Mouse (Mus musculus) adrenal gland, adult 18-20 months (tissue): ENCODE measurements around the gene Hesx1. TPM values are rescaled to one million over a fixed set of nuclear protein-coding genes. Genes with fewer than 3 reads are reported as not detected.
"Not testable (repeated sequence)": the region's sequence is repeated elsewhere in the genome, so short reads cannot be mapped to it uniquely, and the experiment has no call there.

ENCODE experiments used
- DNase-seq, 2 experiments: peaks; one replicate each; pipeline ENCODE4 v3.0.0; 2021 to 2022; ENCODE audit warnings: low spot score in 2 of 2
- long read RNA-seq, 2 experiments: library from polyadenylated mRNA; stranded (forward); transcript quantifications; one replicate each; pipeline ENCODE4 v2.0.0; 2021
- total RNA-seq, 2 experiments: library from RNA; stranded (reverse); gene quantifications; 1 replicate in 1 of 2; 2 replicates in 1 of 2; pipeline ENCODE4 v1.2.3; 2021

Gene Hesx1
- not detected for total RNA-seq
- long read RNA-seq, experiment 1 = 0 reads
- long read RNA-seq, experiment 2 = 0 reads

GRCm38 (mm10) chr14:26994211-26994741, at the start of gene Hesx1:
Gene Hesx1, plus strand, starts transcription at chr14:26994416.
- DNase-seq = no peak

GRCm38 (mm10) chr14:26956139-26956538, 38.1 kb upstream of the Hesx1 start:
- not testable (repeated sequence) for DNase-seq

GRCm38 (mm10) chr14:26960518-26960917, 33.7 kb upstream of the Hesx1 start:
- no peak for DNase-seq

GRCm38 (mm10) chr14:26969164-26969563, 25.1 kb upstream of the Hesx1 start:
- no peak for DNase-seq

GRCm38 (mm10) chr14:26969856-26970407, 24.3 kb upstream of the Hesx1 start:
- DNase-seq = peak; percentile 46 to 53

GRCm38 (mm10) chr14:26970439-26970932, 23.7 kb upstream of the Hesx1 start:
- DNase-seq = peak; percentile 98 to 100

GRCm38 (mm10) chr14:26971106-26971789, 23.0 kb upstream of the Hesx1 start, which contains the start of gene Appl1:
Gene Appl1, minus strand, starts transcription at chr14:26971232.
- DNase-seq = no peak

GRCm38 (mm10) chr14:26973089-26973488, 21.1 kb upstream of the Hesx1 start:
- no peak for DNase-seq

GRCm38 (mm10) chr14:26975490-26975889, 18.7 kb upstream of the Hesx1 start:
- DNase-seq = peak in 1 of 2 experiments; percentile 42

GRCm38 (mm10) chr14:26976212-26976611, 18.0 kb upstream of the Hesx1 start:
- no peak for DNase-seq

GRCm38 (mm10) chr14:26977500-26977899, 16.7 kb upstream of the Hesx1 start:
- DNase-seq = no peak

- DNase-seq = no peak
Measured at GRCm38 (mm10) chr14:26979808-26980207, 14.4 kb upstream of the Hesx1 start.

- DNase-seq = no peak
Measured at GRCm38 (mm10) chr14:26981021-26981420, 13.2 kb upstream of the Hesx1 start.

- no peak for DNase-seq
Measured at GRCm38 (mm10) chr14:26981494-26982149, 12.6 kb upstream of the Hesx1 start.

GRCm38 (mm10) chr14:26982150-26982530, 12.1 kb upstream of the Hesx1 start:
- peak in 1 of 2 experiments; percentile 38 for DNase-seq

GRCm38 (mm10) chr14:26988694-26989093, 5.5 kb upstream of the Hesx1 start:
- no peak for DNase-seq

GRCm38 (mm10) chr14:26991622-26992021, 2.6 kb upstream of the Hesx1 start:
- no peak for DNase-seq

GRCm38 (mm10) chr14:26993427-26993826, 789 bp upstream of the Hesx1 start:
- DNase-seq = no peak

GRCm38 (mm10) chr14:26996257-26996656, 2.0 kb downstream of the Hesx1 start:
- DNase-seq = no peak

GRCm38 (mm10) chr14:27000386-27000785, 6.2 kb downstream of the Hesx1 start:
- no peak for DNase-seq

GRCm38 (mm10) chr14:27004906-27005305, 10.7 kb downstream of the Hesx1 start:
- no peak for DNase-seq

- DNase-seq = no peak
Measured at GRCm38 (mm10) chr14:27005937-27006336, 11.7 kb downstream of the Hesx1 start.
